Mouse (Mus musculus) gastrocnemius, adult 18-20 months (tissue): Measurements from ENCODE around the gene Smarca2. TPM values are rescaled to one million over a fixed set of nuclear protein-coding genes. Genes with fewer than 3 reads are reported as not detected.
"Not testable (repeated sequence)": the region's sequence is repeated elsewhere in the genome, so short reads cannot be mapped to it uniquely, and the experiment has no call there.

ENCODE experiments used
- DNase-seq: peaks from one replicate; pipeline ENCODE4 v3.0.0; 2021; ENCODE audit warnings: low spot score
- total RNA-seq, 2 experiments: library from RNA; stranded (reverse); gene quantifications; 2 replicates each; pipeline ENCODE4 v1.2.3; 2021

Smarca2 gene
- total RNA-seq, 2 experiments from 2014 or later = 56.2 to 71.8 TPM

DNA sequence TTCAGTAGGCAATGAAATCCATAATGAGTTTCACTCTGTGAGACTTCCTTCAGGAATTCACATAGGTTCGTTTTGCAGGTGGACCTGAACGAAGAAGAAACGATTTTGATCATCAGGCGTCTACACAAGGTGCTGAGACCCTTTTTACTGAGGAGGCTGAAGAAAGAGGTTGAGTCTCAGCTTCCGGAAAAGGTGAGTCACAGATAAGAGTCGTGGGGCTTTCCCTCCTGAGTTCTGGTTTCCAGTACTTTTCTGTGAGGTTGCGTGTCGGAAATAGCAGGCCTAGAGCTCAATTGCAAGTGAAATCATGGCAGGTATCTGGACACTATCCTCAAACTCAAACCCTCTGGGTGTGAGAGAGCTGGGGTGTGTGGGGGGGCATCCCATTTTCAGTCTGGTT is 78.9 kb downstream of the Smarca2 start:
- no peak for DNase-seq

GRCm38 (mm10) chr19:26690516-26690915 is 85.7 kb downstream of the Smarca2 start:
- DNase-seq = no peak

- DNase-seq = no peak
Observed at GRCm38 (mm10) chr19:26697107-26697506, 92.3 kb downstream of the Smarca2 start.

GRCm38 (mm10) chr19:26704545-26705209 is 99.8 kb downstream of the Smarca2 start:
- no peak for DNase-seq

- DNase-seq = no peak
Observed at GRCm38 (mm10) chr19:26706910-26707309, 102.1 kb downstream of the Smarca2 start.

GRCm38 (mm10) chr19:26709095-26709494 is 104.2 kb downstream of the Smarca2 start:
- no peak for DNase-seq

GRCm38 (mm10) chr19:26711268-26711667 is 106.4 kb downstream of the Smarca2 start:
- no peak for DNase-seq

DNA sequence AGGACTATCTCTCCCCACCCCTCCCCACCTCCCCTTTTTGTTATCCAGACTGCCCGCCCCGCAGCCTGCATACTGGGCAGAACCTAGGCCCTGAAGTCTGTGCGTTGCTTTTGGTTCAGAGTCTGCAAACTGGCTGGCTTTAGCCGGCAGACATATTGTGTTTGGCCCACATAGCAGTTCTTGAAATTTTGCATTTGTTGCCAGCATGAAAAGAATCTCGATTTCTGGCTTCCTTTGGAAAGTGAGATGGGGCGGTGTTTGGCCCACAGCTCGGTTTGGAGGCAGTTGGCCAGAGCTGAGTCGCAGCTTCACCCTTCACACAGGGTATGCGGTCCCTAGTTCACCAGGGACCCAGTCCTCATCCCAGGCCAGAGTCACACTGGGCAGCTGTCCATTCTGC is 111.4 kb downstream of the Smarca2 start:
- no peak for DNase-seq

DNA sequence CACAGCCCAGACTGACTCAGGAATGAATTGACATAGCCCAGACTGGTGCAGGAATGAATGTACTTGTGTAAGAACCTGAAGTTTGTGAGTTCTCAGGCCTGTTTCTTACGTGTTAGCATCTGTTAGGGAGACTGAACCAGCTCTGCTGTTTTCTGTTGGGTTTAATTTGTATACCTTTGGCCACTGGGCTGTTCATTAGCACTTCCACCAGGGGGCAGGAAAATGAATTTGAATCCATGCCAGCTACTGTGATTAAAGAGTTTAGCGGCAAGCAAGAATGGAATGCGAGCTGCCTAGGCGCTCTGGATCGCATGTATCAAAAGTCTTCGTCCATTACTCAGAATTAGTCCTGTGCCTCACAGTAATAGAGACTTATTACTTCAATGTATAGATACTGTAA is 113.4 kb downstream of the Smarca2 start:
- DNase-seq = peak; percentile 80

- DNase-seq = peak; percentile 76
Observed at GRCm38 (mm10) chr19:26719161-26719560, 114.3 kb downstream of the Smarca2 start.

- peak; percentile 64 for DNase-seq
Observed at GRCm38 (mm10) chr19:26721741-26722140, 116.9 kb downstream of the Smarca2 start.

- DNase-seq = no peak
Observed at GRCm38 (mm10) chr19:26723899-26724298, 119.0 kb downstream of the Smarca2 start.

DNA sequence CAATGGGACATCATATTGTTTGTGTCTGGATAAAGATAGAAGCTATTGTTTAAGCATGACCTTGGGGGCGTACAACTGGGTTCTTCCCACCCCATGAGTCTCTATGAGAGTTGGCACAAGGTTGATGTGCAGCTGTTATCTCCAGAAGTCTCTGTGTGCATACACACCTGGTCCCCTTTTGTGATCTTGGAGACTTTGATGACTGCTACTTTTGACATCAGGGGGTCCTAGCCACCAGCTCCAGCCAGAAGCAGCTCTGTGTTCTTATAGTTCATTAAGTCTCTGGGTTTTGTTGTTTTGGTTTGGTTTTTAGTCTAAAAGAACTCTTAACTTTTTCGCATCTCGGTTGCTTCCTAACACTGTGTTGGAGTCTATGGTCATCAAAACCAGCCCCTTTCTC is 119.8 kb downstream of the Smarca2 start:
- DNase-seq = no peak

- DNase-seq = no peak
Observed at GRCm38 (mm10) chr19:26727796-26728195, 122.9 kb downstream of the Smarca2 start.

DNA sequence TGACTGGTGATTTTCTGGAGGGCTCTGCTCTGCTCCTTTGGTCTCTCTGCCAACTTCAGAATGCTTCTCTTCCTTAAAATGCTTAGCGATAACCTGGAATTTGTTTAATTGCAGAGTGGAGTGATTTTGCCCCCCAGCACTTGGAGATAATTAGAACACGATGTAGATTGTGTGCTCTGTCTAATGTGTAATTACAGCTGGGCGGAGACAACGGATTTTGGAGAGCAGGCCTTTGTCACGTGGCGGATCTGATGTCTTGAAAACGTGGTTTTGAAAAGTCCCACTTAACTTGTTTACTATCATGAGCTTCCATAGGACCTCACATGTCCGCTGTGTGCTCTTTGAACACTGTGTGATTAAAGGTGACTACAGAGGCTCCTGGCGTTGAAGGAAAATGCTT is 125.6 kb downstream of the Smarca2 start:
- no peak for DNase-seq

- no peak for DNase-seq
Observed at GRCm38 (mm10) chr19:26731121-26731520, 126.3 kb downstream of the Smarca2 start.

GRCm38 (mm10) chr19:26731809-26732208 is 127.0 kb downstream of the Smarca2 start:
- no peak for DNase-seq

GRCm38 (mm10) chr19:26733055-26733454 is 128.2 kb downstream of the Smarca2 start:
- no peak for DNase-seq

DNA sequence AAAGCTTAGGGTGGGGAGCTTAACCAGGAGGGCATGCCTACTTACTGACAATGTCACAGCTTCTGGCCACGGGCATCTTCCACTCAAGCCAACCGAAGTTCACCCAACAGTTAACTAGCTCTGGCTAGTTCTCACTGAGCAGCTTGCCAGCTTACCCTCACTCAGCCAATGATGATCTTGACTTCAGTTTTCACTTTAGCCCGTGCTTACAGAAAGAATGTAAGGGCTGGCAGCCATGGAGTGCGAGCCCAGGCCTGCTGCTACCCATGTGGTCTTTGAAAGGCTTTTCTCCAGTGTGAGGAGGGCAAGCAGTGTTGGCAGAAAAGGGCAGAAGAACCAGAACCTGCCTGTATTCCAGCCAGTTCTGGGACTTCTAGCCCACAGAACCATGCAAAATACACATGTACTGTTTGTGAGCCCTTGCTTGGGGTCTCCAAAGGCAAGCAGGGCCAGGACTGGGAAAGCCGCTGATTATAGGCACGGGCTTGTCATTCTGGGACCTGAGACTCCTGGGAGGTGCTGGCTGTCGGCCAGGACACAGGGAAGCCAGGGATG is 128.8 kb downstream of the Smarca2 start:
- DNase-seq = no peak

GRCm38 (mm10) chr19:26734704-26735109 is 129.9 kb downstream of the Smarca2 start:
- no peak for DNase-seq

DNA sequence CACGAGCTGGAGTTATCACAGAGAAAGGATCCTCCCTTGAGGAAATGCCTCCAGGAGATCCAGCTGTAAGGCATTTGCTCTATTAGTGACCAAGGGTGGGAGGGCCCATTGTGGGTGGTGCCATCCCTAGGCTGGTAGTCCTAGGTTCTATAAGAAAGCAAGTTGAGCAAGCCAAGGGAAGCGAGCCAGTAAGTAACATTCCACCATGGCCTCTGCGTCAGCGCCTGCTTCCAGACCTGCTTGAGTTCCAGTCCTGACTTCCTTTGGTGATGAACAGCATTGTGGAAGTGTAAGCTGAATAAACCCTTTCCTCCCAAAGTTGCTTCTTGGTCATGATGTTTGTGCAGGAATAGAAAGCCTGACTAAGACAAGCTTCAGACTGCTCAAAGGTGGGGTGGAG is 140.2 kb downstream of the Smarca2 start:
- DNase-seq = not testable (repeated sequence)

GRCm38 (mm10) chr19:26745567-26745966 is 140.7 kb downstream of the Smarca2 start:
- no peak for DNase-seq

DNA sequence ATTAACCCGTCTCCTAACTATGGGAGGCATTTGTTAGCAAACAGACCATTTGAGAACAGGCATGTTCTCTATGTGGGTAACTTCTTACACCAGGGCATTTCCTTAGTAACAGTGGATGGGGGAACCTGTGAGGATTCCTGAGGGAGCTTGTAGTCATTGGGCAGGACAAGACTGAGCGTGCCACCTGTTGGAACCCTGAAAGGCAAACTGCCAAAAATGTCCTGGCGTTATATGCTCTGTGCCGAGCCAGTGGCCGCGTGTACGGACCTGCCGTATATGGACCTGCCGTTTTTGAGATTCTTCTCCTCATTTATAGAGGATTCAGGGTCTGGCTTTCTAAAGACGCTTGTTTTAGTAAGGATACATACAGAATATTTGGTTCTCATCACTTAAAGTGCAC is 141.4 kb downstream of the Smarca2 start:
- no peak for DNase-seq
